Mouse (Mus musculus): Measurements from ENCODE around the gene Nmt2.

DNA sequence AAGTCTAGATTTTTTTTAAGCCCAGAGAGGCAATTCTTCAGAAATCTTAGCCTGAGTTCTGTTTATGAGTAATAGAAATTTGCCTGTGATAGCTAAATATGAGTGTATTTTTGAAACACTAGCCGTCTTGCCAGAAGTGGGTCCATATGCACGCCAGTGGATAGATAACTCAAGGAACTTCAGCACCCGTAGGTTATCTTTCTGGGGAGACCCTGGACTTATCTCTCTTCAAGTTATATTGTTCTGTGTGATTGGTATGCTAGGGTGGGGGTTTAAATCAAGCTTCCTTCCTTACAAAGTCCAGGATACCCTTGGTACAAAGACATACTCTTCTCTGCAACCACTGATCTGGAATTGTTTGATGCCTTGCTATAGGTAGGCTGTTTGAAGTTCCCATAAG lies 1.7 kb downstream of the Nmt2 start:
- no peak for TF ChIP-seq CTCF (IDR thresholded peaks at IDR 0.05; ENCODE audit: low read depth)
- TF ChIP-seq EP300 (IDR thresholded peaks at IDR 0.05; ENCODE audit: low read depth) = no peak

Data from heart, postnatal 0 days (tissue).